Mouse (Mus musculus) midbrain, embryonic 12.5 days (tissue): ENCODE data around the gene Slc2a12. TPM values are rescaled to one million over a fixed set of nuclear protein-coding genes. Genes with fewer than 3 reads are reported as not detected.
A peak's percentile ranks its signal among the peaks of the same experiment; 100 is the strongest.

Source experiments
- ATAC-seq: fragments of 200-750 bp; cut with Nextera tagmentation; 2 replicates; pipeline ENCODE4 v1.8.0; 2017; ENCODE audit warnings: low read depth, moderate TSS enrichment, moderate library complexity; ENCODE audit not compliant: low FRiP score
- H3K27ac ChIP-seq: fragments of 300-500 bp; sonication (generic); replicated peaks from 2 replicates; pipeline ENCODE4 v1.5.1; 2016; ENCODE audit warnings: mild to moderate bottlenecking
- H3K27me3 ChIP-seq: fragments of 300-500 bp; sonication (generic); 2 replicates; pipeline ENCODE4 v1.6.1; 2016; ENCODE audit warnings: mild to moderate bottlenecking
- H3K36me3 ChIP-seq: fragments of 300-500 bp; sonication (generic); 2 replicates; pipeline ENCODE4 v1.6.1; 2016
- H3K4me1 ChIP-seq: fragments of 300-500 bp; sonication (generic); 2 replicates; pipeline ENCODE4 v1.6.1; 2016
- H3K4me2 ChIP-seq: fragments of 300-500 bp; sonication (generic); replicated peaks from 2 replicates; pipeline ENCODE4 v1.6.1; 2016; ENCODE audit warnings: mild to moderate bottlenecking, moderate library complexity
- H3K4me3 ChIP-seq: fragments of 300-500 bp; sonication (generic); 2 replicates; pipeline ENCODE4 v1.5.1; 2016; ENCODE audit warnings: mild to moderate bottlenecking
- H3K9ac ChIP-seq: fragments of 300-500 bp; sonication (generic); replicated peaks from 2 replicates; pipeline ENCODE4 v1.6.1; 2016; ENCODE audit warnings: mild to moderate bottlenecking, moderate library complexity
- H3K9me3 ChIP-seq: fragments of 300-500 bp; sonication (generic); 2 replicates; pipeline ENCODE4 v1.6.1; 2016; ENCODE audit warnings: mild to moderate bottlenecking
- WGBS: fragments of 180-500 bp; shearing (Covaris S2); methylation state at CpG from one replicate; pipeline ENCODE4 v1.1.7; 2016; 5-methylcytosine and 5-hydroxymethylcytosine counted together
- polyA plus RNA-seq: library from polyadenylated mRNA; unstranded; fragments of >200 nt; fragmentation: Nextera tagmentation; extraction: Ambion mirVana; gene quantifications from 2 replicates; pipeline ENCODE4 v1.2.1, GENCODE M21; 2016

Gene Slc2a12
- polyA plus RNA-seq, 1 experiment from 2014 or later = 4.4 TPM

- 0 out of 2 replicates have a peak, but pooled peaks cover 1% of the 10 kb centered on the region for H3K4me1 ChIP-seq
- no peaks in the 10 kb centered on the region for H3K27me3 ChIP-seq
- H3K9ac ChIP-seq = no peak overlapping the region
- H3K36me3 ChIP-seq = peaks cover 56% of the 10 kb centered on the region
- WGBS = 85% methylated on average over 13 of the region's 13 CpGs
- no peak overlapping the region for H3K4me3 ChIP-seq
- no peak overlapping the region for H3K4me2 ChIP-seq
- peak; percentile 57; the same call in 1 of the 2 replicates for ATAC-seq
- H3K27ac ChIP-seq = no peak overlapping the region
- no peaks in the 10 kb centered on the region for H3K9me3 ChIP-seq
These were observed 65.5 kb downstream of the Slc2a12 start for GRCm38 (mm10) chr10:22710173-22710777.

DNA sequence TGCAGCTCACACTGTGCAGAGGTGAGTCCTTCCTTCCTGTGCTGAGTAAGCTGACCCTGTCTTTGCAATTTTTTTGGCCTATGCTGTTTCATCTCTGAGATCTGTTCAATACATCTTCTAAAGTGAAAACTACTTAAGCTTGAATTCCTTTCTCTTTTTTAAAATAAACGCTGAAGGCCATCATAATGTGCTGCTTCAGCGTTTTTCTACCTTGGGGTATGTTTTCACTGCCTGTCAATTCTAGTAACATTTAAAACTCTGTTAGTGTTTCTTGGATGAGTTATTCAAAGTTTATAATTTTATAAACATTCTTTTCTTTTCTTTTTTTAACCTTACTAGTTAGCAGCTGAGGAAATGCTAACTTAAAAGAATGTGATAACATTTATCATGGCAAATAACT lies 68.1 kb downstream of the Slc2a12 start:
- no peak for ATAC-seq
- Histone ChIP-seq H3K4me1 (0 out of 2 replicates have a peak, but pooled peaks cover 3% of the 10 kb centered on the region), H3K9ac (no peak overlapping the region), H3K27me3 (no peaks in the 10 kb centered on the region), H3K36me3 (peaks cover 31% of the 10 kb centered on the region), H3K4me3 (no peak overlapping the region), H3K27ac (no peak overlapping the region), H3K4me2 (no peak overlapping the region), H3K9me3 (no peaks in the 10 kb centered on the region)
- 87% methylated on average over 2 of the region's 2 CpGs for WGBS

DNA sequence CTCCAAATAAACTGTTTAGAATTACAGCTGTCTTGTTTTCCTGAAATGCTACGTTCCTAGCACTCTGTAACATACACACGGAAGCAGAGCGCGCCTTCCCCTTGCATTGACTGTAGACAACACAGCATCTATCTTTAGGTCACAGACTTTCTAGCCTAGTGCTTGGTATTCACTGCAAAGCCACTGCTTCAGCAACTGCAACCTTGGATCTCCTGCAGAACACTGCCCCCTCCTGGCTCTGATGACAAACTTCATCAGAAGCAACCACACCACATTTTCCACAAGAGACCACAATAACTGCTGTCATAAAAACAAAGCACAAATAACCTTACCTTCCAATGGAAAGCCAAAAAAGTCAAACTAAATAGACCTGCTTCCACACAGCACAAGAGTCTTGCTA lies 69.7 kb downstream of the Slc2a12 start:
- H3K27me3 ChIP-seq = no peaks in the 10 kb centered on the region
- WGBS = 76% methylated on average over 4 of the region's 4 CpGs
- peaks cover 15% of the 10 kb centered on the region for H3K36me3 ChIP-seq
- H3K27ac ChIP-seq = no peak overlapping the region
- H3K9me3 ChIP-seq = no peaks in the 10 kb centered on the region
- no peak for ATAC-seq
- 0 out of 2 replicates have a peak, but pooled peaks cover 3% of the 10 kb centered on the region for H3K4me1 ChIP-seq
- no peak overlapping the region for H3K4me2 ChIP-seq
- H3K9ac ChIP-seq = no peak overlapping the region
- H3K4me3 ChIP-seq = no peak overlapping the region

GRCm38 (mm10) chr10:22718475-22718874 lies 73.7 kb downstream of the Slc2a12 start:
- WGBS = 66% methylated on average over 4 of the region's 4 CpGs
- ATAC-seq = no peak
- H3K9me3 ChIP-seq = no peaks in the 10 kb centered on the region
- H3K4me1 ChIP-seq = 0 out of 2 replicates have a peak, but pooled peaks cover 3% of the 10 kb centered on the region
- no peak overlapping the region for H3K27ac ChIP-seq
- H3K27me3 ChIP-seq = no peaks in the 10 kb centered on the region
- H3K9ac ChIP-seq = no peak overlapping the region
- H3K36me3 ChIP-seq = no peaks in the 10 kb centered on the region
- no peak overlapping the region for H3K4me2 ChIP-seq
- H3K4me3 ChIP-seq = no peak overlapping the region

GRCm38 (mm10) chr10:22720781-22721529 lies 76.1 kb downstream of the Slc2a12 start:
- no peaks in the 10 kb centered on the region; the same call in 1 of the 2 replicates for H3K36me3 ChIP-seq
- no peak overlapping the region for H3K9ac ChIP-seq
- no peak overlapping the region for H3K4me2 ChIP-seq
- no peaks in the 10 kb centered on the region for H3K27me3 ChIP-seq
- H3K27ac ChIP-seq = no peak overlapping the region
- no peaks in the 10 kb centered on the region for H3K4me1 ChIP-seq
- WGBS = 96% methylated on average over 5 of the region's 5 CpGs
- H3K9me3 ChIP-seq = no peaks in the 10 kb centered on the region
- no peak overlapping the region for H3K4me3 ChIP-seq
- ATAC-seq = no peak

GRCm38 (mm10) chr10:22725166-22725565 lies 80.4 kb downstream of the Slc2a12 start:
- H3K27me3 ChIP-seq = no peaks in the 10 kb centered on the region
- no peak for ATAC-seq
- no peak overlapping the region for H3K4me3 ChIP-seq
- H3K9me3 ChIP-seq = no peaks in the 10 kb centered on the region
- H3K4me1 ChIP-seq = peaks cover 23% of the 10 kb centered on the region
- no peak overlapping the region for H3K9ac ChIP-seq
- H3K36me3 ChIP-seq = no peaks in the 10 kb centered on the region; the same call in 1 of the 2 replicates
- no peak overlapping the region for H3K27ac ChIP-seq
- 76% methylated on average over 4 of the region's 4 CpGs for WGBS
- no peak overlapping the region for H3K4me2 ChIP-seq

DNA sequence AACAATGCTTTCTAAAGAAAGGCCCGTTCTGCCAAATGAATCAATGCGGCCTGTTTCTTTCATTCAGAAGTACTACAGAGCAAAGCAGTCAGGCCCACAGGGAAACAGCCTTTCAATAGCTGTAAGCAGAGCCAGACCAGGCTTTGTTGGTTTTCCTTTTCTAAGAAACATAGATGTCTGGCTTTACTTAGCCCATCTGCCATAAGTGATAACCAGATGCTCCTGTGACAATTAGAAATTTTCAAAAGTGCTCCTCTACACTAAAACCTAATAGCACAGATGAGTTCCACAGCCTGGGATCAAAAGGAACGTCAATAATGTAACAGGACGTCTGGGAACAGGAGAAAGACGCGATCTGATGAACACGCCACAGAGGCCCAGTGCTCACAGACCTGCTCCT lies 81.5 kb downstream of the Slc2a12 start:
- WGBS = 63% methylated on average over 7 of the region's 7 CpGs
- Histone ChIP-seq H3K9me3 (no peaks in the 10 kb centered on the region), H3K36me3 (no peaks in the 10 kb centered on the region; the same call in 1 of the 2 replicates), H3K4me1 (peaks cover 24% of the 10 kb centered on the region), H3K9ac (no peak overlapping the region), H3K27me3 (no peaks in the 10 kb centered on the region), H3K4me2 (no peak overlapping the region), H3K4me3 (no peak overlapping the region), H3K27ac (no peak overlapping the region; the same call in 1 of the 2 replicates)
- ATAC-seq = no peak

- no peaks in the 10 kb centered on the region for H3K27me3 ChIP-seq
- peaks cover 29% of the 10 kb centered on the region for H3K4me1 ChIP-seq
- no peak overlapping the region for H3K9ac ChIP-seq
- 87% methylated on average over 1 of the region's 1 CpGs for WGBS
- no peak for ATAC-seq
- no peak overlapping the region for H3K4me2 ChIP-seq
- no peaks in the 10 kb centered on the region for H3K9me3 ChIP-seq
- H3K27ac ChIP-seq = no peak overlapping the region
- no peak overlapping the region for H3K4me3 ChIP-seq
- H3K36me3 ChIP-seq = no peaks in the 10 kb centered on the region; the same call in 1 of the 2 replicates
These were observed 83.4 kb downstream of the Slc2a12 start for GRCm38 (mm10) chr10:22728257-22728656.

- Histone ChIP-seq H3K9me3 (no peaks in the 10 kb centered on the region), H3K27ac (peak overlapping the region; percentile 95), H3K36me3 (no peaks in the 10 kb centered on the region), H3K4me2 (peak overlapping the region; percentile 89), H3K27me3 (no peaks in the 10 kb centered on the region), H3K9ac (peak overlapping the region; percentile 95), H3K4me1 (peaks cover 29% of the 10 kb centered on the region), H3K4me3 (peak overlapping the region; percentile 96)
- ATAC-seq = peak; percentile 78
- WGBS = under 1% methylated on average over 39 of the region's 39 CpGs
These were observed 85.6 kb downstream of the Slc2a12 start for GRCm38 (mm10) chr10:22730266-22730991.

GRCm38 (mm10) chr10:22730992-22731271 lies 86.1 kb downstream of the Slc2a12 start:
- ATAC-seq = no peak; the same call in 1 of the 2 replicates
- Histone ChIP-seq H3K9ac (peak overlapping the region; percentile 95), H3K27me3 (no peaks in the 10 kb centered on the region), H3K4me2 (peak overlapping the region; percentile 89), H3K27ac (peak overlapping the region; percentile 95), H3K9me3 (no peaks in the 10 kb centered on the region), H3K4me1 (peaks cover 29% of the 10 kb centered on the region), H3K36me3 (no peaks in the 10 kb centered on the region), H3K4me3 (peak overlapping the region; percentile 96)
- under 1% methylated on average over 33 of the region's 33 CpGs for WGBS

DNA sequence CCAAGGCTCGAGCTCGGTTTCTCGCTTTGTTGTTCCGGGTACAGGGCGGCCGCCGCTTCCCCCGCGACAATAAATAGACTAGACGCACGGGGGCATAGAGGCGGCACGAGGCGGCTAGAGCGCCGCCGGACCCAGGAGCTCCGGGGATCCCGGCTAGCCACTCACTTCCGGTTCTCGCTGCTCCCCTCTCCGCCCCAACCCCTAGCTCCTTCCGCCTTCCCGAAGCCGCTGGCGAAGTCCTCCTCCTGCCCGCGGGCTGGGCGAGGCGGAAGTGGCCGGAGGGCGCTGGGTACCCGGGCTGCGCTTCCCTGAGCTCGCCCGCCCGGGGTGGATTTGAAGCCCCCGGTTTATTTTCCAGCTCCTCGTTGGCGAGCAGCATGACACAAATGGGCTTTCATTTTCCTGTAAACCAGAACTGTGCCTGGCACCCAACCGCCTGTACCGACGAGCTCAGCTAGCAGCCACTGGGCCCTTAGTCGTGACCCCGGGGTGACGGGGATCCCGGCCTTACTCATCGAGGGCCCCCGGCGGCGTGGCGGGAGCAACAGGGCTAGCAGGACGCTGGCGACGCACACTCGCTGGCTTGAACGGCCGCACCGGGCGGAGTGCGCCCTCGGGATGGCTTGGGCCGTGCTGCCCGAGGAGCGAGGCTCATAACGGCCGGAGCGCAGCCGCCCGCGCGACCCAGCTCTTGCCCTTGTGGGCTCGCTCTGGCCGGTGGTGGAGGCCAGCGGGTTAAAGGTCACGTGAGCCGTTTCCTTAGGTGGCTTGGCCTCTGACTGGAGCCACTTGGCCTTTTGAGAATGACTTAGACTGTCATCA lies 86.7 kb downstream of the Slc2a12 start, which contains the start of gene Tbpl1:
Gene Tbpl1, minus strand, starts transcription at position 667 of the 822 bp plus-strand sequence.
- peak within 1 kb of the TSS; percentile 95 for H3K27ac ChIP-seq
- ATAC-seq = peak; percentile 98
- whole genome bisulfite sequencing = under 1% methylated on average over 70 of the region's 77 CpGs
- peaks cover 26% of the 10 kb centered on the region for H3K4me1 ChIP-seq
- H3K9me3 ChIP-seq = no peaks in the 10 kb centered on the region
- no peaks in the 10 kb centered on the region for H3K36me3 ChIP-seq
- no peaks in the 10 kb centered on the region for H3K27me3 ChIP-seq
- H3K4me3 ChIP-seq = peak within 1 kb of the TSS; percentile 96
- peak within 1 kb of the TSS; percentile 95 for H3K9ac ChIP-seq
- H3K4me2 ChIP-seq = peak within 1 kb of the TSS; percentile 89
